Mouse (Mus musculus) heart, postnatal 0 days (tissue): ENCODE results near the gene Ooep. TPM values are rescaled to one million over a fixed set of nuclear protein-coding genes. Genes with fewer than 3 reads are reported as not detected.

Experiments used
- ATAC-seq: fragments of 200-750 bp; cut with Nextera tagmentation; 2 replicates; pipeline ENCODE4 v1.8.0; 2017; ENCODE audit warnings: low read depth, moderate number of reproducible peaks, moderate library complexity; ENCODE audit not compliant: insufficient read depth
- DNase-seq: peaks from one replicate; pipeline ENCODE4 v3.0.0-alpha.2; 2016; ENCODE audit warnings: low spot score
- H3K27ac ChIP-seq: fragments of 300-500 bp; sonication (generic); 2 replicates; pipeline ENCODE4 v1.5.1; 2014; ENCODE audit warnings: low read depth, mild to moderate bottlenecking
- H3K27me3 ChIP-seq: fragments of 300-500 bp; sonication (generic); 2 replicates; pipeline ENCODE4 v1.6.1; 2014; ENCODE audit warnings: low read length, mixed read lengths; ENCODE audit not compliant: control insufficient read depth, insufficient read depth
- H3K36me3 ChIP-seq: fragments of 300-500 bp; sonication (generic); replicated peaks from 2 replicates; pipeline ENCODE4 v1.6.1; 2014; ENCODE audit warnings: low read length, mixed read lengths; ENCODE audit not compliant: control insufficient read depth, insufficient read depth
- H3K4me1 ChIP-seq: fragments of 300-500 bp; sonication (generic); 2 replicates; pipeline ENCODE4 v1.6.1; 2014; ENCODE audit warnings: antibody characterized with exemption; ENCODE audit not compliant: control insufficient read depth, insufficient read depth
- H3K4me2 ChIP-seq: fragments of 300-500 bp; sonication (generic); 2 replicates; pipeline ENCODE4 v1.6.1; 2014; ENCODE audit warnings: low read depth, mild to moderate bottlenecking, low read length, moderate library complexity
- H3K4me3 ChIP-seq: fragments of 300-500 bp; sonication (generic); 2 replicates; pipeline ENCODE4 v1.5.1; 2014; ENCODE audit warnings: low read depth, low read length
- H3K9ac ChIP-seq: fragments of 300-500 bp; sonication (generic); replicated peaks from 2 replicates; pipeline ENCODE4 v1.6.1; 2014; ENCODE audit warnings: low read depth, low read length, mixed read lengths
- H3K9me3 ChIP-seq: fragments of 300-500 bp; sonication (generic); replicated peaks from 2 replicates; pipeline ENCODE4 v1.6.1; 2016; ENCODE audit warnings: low read length; ENCODE audit not compliant: control insufficient read depth
- CTCF ChIP-seq: IDR thresholded peaks from 2 replicates; pipeline ENCODE4 v1.5.1; 2016; ENCODE audit warnings: antibody characterized with exemption, control low read depth, low read depth
- EP300 ChIP-seq: IDR thresholded peaks from 2 replicates; pipeline ENCODE4 v1.6.1; 2016; ENCODE audit warnings: antibody characterized with exemption, low read depth
- WGBS: fragments of 180-500 bp; shearing (Covaris S2); extraction: QIAGEN DNeasy Blood & Tissue Kit; methylation state at CpG from one replicate; pipeline ENCODE4 v1.1.7; 2014; 5-methylcytosine and 5-hydroxymethylcytosine counted together
- polyA plus RNA-seq: library from polyadenylated mRNA; unstranded; fragments of >200 nt; fragmentation: Nextera tagmentation; extraction: Ambion mirVana; gene quantifications from 2 replicates; pipeline ENCODE4 v1.2.1, GENCODE M21; 2015
- total RNA-seq: library from RNA; depleted of rRNA; stranded (reverse); fragments of >200 nt; gene quantifications from 2 replicates; pipeline ENCODE4 v1.2.3, GENCODE M21; 2014; ENCODE audit warnings: low replicate concordance

Ooep gene
- total and polyA plus RNA-seq, 2 experiments from 2014 or later, result 0.11 to 0.23 TPM

DNA sequence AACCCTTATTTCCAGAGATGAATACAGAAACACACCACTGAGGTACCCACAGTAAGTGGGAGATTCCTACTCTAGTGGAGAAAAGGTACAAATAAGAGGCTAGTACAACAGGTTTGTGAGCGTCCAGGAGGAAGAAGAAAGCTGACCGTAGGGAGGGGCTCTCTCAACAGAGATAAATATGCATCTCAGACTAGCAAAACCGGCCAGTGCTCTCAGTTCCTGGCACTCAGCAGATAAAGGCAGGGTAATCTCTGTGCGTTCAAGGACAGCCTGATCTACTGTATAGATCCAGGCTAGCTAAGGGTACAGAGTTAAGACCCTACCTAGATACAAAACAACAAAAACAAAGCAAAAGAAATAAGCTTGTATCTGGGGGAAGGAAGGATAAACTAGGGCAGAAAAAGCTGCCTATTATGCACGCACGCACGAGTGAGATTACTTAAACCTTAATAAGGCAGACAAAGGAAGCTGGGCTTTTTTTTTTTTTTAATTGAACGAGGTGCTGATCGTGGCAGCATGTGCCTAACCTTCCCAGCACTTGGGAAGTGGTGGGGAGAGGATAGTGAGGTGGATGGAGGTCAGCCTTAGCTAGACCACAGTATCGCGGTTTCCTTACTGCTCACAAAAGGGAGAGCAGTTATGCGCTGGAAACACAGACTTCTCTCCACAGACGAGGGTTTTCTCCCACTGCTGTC is 12.5 kb downstream of the Ooep start:
- no peak for ATAC-seq
- WGBS, result 57% methylated on average over 13 of the region's 13 CpGs
- Histone ChIP-seq H3K4me1 (no peaks in the 10 kb centered on the region), H3K36me3 (no peaks in the 10 kb centered on the region), H3K27ac (no peak overlapping the region), H3K27me3 (no peaks in the 10 kb centered on the region), H3K4me3 (no peak overlapping the region), H3K9ac (no peak overlapping the region), H3K9me3 (no peaks in the 10 kb centered on the region), H3K4me2 (no peak overlapping the region)
- no peak for DNase-seq
- TF ChIP-seq EP300, result no peak
- no peak for TF ChIP-seq CTCF

DNA sequence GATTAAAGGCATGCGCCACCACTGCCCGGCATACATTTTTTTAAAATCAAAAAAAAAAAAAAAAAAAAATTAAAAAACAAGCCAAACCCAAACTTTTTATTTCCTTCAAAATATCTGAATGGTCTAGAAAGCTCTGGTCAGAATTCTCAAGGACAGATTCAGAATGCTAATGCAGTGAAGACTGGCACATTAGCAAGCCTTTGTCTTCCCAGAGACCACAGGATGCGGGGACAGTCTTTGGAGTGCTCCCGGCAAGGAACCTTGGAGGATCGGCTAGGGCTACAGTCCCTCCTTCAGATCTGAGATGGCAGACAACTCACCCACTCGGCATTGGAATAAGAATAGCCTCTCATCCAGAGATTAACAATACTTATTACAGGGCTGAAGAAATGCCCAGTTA is 13.8 kb downstream of the Ooep start:
- H3K4me2 ChIP-seq, result no peak overlapping the region
- ATAC-seq (no peak), DNase-seq (no peak)
- no peaks in the 10 kb centered on the region for H3K36me3 ChIP-seq
- no peak overlapping the region for H3K9ac ChIP-seq
- H3K27me3 ChIP-seq, result no peaks in the 10 kb centered on the region
- H3K4me1 ChIP-seq, result no peaks in the 10 kb centered on the region
- no peak overlapping the region for H3K4me3 ChIP-seq
- H3K9me3 ChIP-seq, result no peaks in the 10 kb centered on the region
- TF ChIP-seq CTCF (no peak), EP300 (no peak)
- 87% methylated on average over 6 of the region's 6 CpGs for WGBS
- H3K27ac ChIP-seq, result no peak overlapping the region

DNA sequence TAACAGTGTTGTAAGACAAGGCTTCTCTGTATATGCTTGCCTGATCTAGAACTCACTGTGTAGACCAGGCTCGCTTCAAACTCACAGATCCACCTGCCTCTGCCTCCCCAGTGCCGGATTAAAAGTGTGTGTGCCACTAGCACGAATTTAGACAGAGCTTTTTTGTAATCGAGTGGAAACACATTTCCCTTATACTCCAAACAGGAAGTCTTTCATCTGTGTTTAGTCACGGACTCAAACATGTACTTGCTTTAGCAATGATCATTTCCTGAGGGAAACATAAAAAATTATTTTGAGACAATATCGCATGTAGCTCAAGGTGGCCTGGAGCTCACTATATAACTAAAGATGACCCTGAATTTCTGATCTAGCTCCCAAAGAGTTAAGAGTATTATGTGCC is 15.2 kb downstream of the Ooep start:
- no peaks in the 10 kb centered on the region for H3K27me3 ChIP-seq
- 51% methylated on average over 6 of the region's 6 CpGs for WGBS
- H3K27ac ChIP-seq, result no peak overlapping the region
- H3K9ac ChIP-seq, result no peak overlapping the region
- TF ChIP-seq CTCF, result no peak
- TF ChIP-seq EP300, result no peak
- H3K4me2 ChIP-seq, result no peak overlapping the region
- H3K36me3 ChIP-seq, result no peaks in the 10 kb centered on the region
- no peak overlapping the region for H3K4me3 ChIP-seq
- no peak for DNase-seq
- H3K4me1 ChIP-seq, result no peaks in the 10 kb centered on the region
- no peaks in the 10 kb centered on the region for H3K9me3 ChIP-seq
- ATAC-seq, result no peak

DNA sequence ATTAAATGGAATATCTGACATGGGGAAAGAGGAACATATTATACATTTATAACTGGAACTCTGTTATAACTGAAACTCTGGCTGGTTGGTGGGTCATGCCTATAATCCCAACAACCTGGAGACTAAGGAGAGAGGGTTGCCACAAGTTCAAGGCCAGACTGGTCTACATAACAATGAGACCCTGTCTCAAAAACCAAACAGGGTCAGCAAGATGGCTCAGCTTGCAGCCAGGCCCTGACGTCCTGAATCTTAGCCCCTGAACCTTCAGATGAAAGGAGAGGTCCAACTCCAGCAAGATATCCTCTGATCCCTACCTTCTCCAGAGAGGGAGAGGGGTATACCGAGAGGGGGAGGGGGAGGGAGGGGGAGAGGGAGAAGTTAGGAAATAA is 18.0 kb downstream of the Ooep start:
- 39% methylated on average over 2 of the region's 2 CpGs for WGBS
- Histone ChIP-seq H3K27ac (no peak overlapping the region), H3K4me1 (no peaks in the 10 kb centered on the region), H3K9ac (no peak overlapping the region), H3K4me2 (no peak overlapping the region), H3K4me3 (no peak overlapping the region), H3K36me3 (no peaks in the 10 kb centered on the region), H3K9me3 (no peaks in the 10 kb centered on the region), H3K27me3 (no peaks in the 10 kb centered on the region)
- DNase-seq (no peak), ATAC-seq (no peak)
- TF ChIP-seq CTCF (no peak), EP300 (no peak)

DNA sequence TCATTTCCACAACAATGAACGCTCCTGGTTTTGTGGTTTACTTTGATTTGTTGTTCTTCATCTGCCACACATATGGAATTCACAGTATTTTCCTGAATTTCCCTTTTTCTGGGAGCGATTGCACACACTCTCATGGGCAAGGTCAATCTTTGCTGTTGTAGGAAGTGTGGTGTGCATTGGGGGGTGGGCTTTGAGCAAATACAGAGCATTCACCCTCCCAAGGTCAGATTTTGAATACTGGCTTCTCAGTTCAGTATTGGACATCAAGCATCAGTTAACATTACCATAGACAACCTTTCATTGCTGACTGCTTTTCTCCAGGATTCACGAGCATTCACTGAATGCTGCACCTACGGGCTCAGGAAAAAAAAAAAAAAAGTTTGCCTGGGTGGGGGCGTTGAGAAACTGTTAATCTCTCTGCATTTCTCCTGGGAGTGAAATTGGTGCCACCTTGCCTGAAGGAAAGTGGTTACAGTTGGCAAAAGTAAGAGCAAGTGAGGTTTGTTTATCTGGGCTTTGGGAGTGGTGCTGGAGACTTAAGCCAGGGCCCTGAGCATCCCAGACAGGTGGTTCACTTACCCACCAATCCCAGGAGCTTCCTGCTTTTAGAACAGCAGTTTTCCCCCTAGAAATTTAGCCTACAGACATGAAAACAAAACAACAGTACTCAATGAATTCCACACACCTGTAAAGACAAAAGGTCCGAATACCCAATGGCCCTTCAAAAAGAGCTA is 18.6 kb downstream of the Ooep start:
- no peak overlapping the region for H3K4me2 ChIP-seq
- H3K9me3 ChIP-seq, result no peaks in the 10 kb centered on the region
- H3K4me1 ChIP-seq, result no peaks in the 10 kb centered on the region
- H3K27me3 ChIP-seq, result no peaks in the 10 kb centered on the region
- H3K9ac ChIP-seq, result no peak overlapping the region
- DNase-seq (no peak), ATAC-seq (no peak)
- WGBS, result 75% methylated on average over 6 of the region's 6 CpGs
- no peak overlapping the region for H3K27ac ChIP-seq
- no peaks in the 10 kb centered on the region for H3K36me3 ChIP-seq
- TF ChIP-seq CTCF (no peak), EP300 (no peak)
- H3K4me3 ChIP-seq, result no peak overlapping the region
